In genomic region chr5:108718051-108718450, GRCm38 (mm10) we compare ENCODE assay signal across 14 mouse cellular contexts. TPM values are rescaled to one million over a fixed set of nuclear protein-coding genes. Genes with fewer than 3 reads are reported as not detected.
DNase-seq lines count a peak whose midpoint lies in the region; ATAC-seq and TF ChIP-seq lines count a peak whose summit lies in the region.
"Had no signal": no experiment of that assay in that cellular context is flagged by ENCODE, and none has a peak within 500 bp of the region (broad histone marks: within the 10 kb centered on the region; RNA-seq: fewer than 3 reads in every experiment).

No protein-coding gene starts in this region.

- H3K36me3 ChIP-seq in kidney, embryonic 15.5 days = no peaks in the 10 kb centered on the region
- no peaks in the 10 kb centered on the region for H3K36me3 ChIP-seq in hindbrain, postnatal 0 days (ENCODE audit: insufficient read depth, low read length)
- H3K36me3 ChIP-seq: intestine, embryonic 15.5 days; lung, embryonic 15.5 days had no signal

- H3K9ac ChIP-seq in kidney, embryonic 15.5 days = no peak overlapping the region
- no peak overlapping the region for H3K9ac ChIP-seq in hindbrain, postnatal 0 days (replicated peaks; ENCODE audit: low read length)
- H3K9ac ChIP-seq: intestine, embryonic 15.5 days; lung, embryonic 15.5 days had no signal

- H3K4me2 ChIP-seq in kidney, embryonic 15.5 days = no peak overlapping the region
- H3K4me2 ChIP-seq in hindbrain, postnatal 0 days (ENCODE audit: low read depth, low read length) = no peak overlapping the region
- H3K4me2 ChIP-seq: intestine, embryonic 15.5 days; lung, embryonic 15.5 days had no signal

- no peaks in the 10 kb centered on the region for H3K27me3 ChIP-seq in cerebellum, adult 2 months (ENCODE audit: control insufficient read depth, insufficient read depth, low read length)
- no peaks in the 10 kb centered on the region for H3K27me3 ChIP-seq in kidney, embryonic 15.5 days
- no peaks in the 10 kb centered on the region for H3K27me3 ChIP-seq in hindbrain, postnatal 0 days (ENCODE audit: insufficient read depth, low read length)
- H3K27me3 ChIP-seq: intestine, embryonic 15.5 days; lung, embryonic 15.5 days had no signal

- no peak overlapping the region for H3K4me3 ChIP-seq in cerebellum, adult 2 months (replicated peaks; ENCODE audit: insufficient read depth, low read depth, low read length)
- no peak overlapping the region for H3K4me3 ChIP-seq in kidney, embryonic 15.5 days (replicated peaks)
- H3K4me3 ChIP-seq in hindbrain, postnatal 0 days (ENCODE audit: low read length) = no peak overlapping the region
- H3K4me3 ChIP-seq: intestine, embryonic 15.5 days; lung, embryonic 15.5 days had no signal

- TF ChIP-seq POLR2A in cerebellum, adult 2 months (IDR thresholded peaks at IDR 0.05; ENCODE audit: borderline replicate concordance, insufficient read depth, low read length) = no peak

- DNase-seq in cerebellum, adult 2 months = peak; percentile 25 to 36
- no peak for DNase-seq in kidney, postnatal 10 days
- DNase-seq in cerebellum, postnatal 4 days (ENCODE audit: low spot score in 2 of 2) = peak; percentile 17 to 42
- peak; percentile 66 for DNase-seq in hindbrain, postnatal 0 days (ENCODE audit: low spot score)
- DNase-seq in left cerebral cortex, adult 11 months (ENCODE audit: low spot score) = no peak
- DNase-seq: kidney, postnatal 4 days; thymus, postnatal 14 days had no signal

- whole genome bisulfite sequencing in cerebellum, adult 2 months = 22% methylated on average over 4 of the region's 4 CpGs
- WGBS in kidney, embryonic 15.5 days = 29% methylated on average over 4 of the region's 4 CpGs
- WGBS in hindbrain, postnatal 0 days = 27% methylated on average over 4 of the region's 4 CpGs

- TF ChIP-seq CTCF in cerebellum, adult 2 months (IDR thresholded peaks at IDR 0.05; ENCODE audit: borderline replicate concordance, insufficient read depth, low read depth, low read length) = no peak
- TF ChIP-seq CTCF in hindbrain, postnatal 0 days (IDR thresholded peaks at IDR 0.05; ENCODE audit: low read depth) = no peak

- H3K27ac ChIP-seq in cerebellum, adult 2 months (ENCODE audit: insufficient read depth, low read length) = peak overlapping the region; percentile 29; the same call in 1 of the 2 replicates
- H3K27ac ChIP-seq in kidney, embryonic 15.5 days = peak overlapping the region; percentile 54; the same call in 1 of the 2 replicates
- peak overlapping the region; percentile 41; the same call in 1 of the 2 replicates for H3K27ac ChIP-seq in hindbrain, postnatal 0 days
- H3K27ac ChIP-seq: intestine, embryonic 15.5 days; lung, embryonic 15.5 days had no signal

- no peak for ATAC-seq in cerebellum, adult (ENCODE audit: insufficient number of reproducible peaks, low FRiP score, low TSS enrichment)
- ATAC-seq in kidney, embryonic 15.5 days (replicated peaks; ENCODE audit: low FRiP score) = no peak
- peak; percentile 39; the same call in 1 of the 2 replicates for ATAC-seq in hindbrain, postnatal 0 days
- no peak for ATAC-seq in frontal cortex, adult (ENCODE audit: low TSS enrichment)
- ATAC-seq: intestine, embryonic 15.5 days had no signal

- H3K9me3 ChIP-seq in kidney, embryonic 15.5 days (replicated peaks) = no peaks in the 10 kb centered on the region
- no peaks in the 10 kb centered on the region for H3K9me3 ChIP-seq in hindbrain, postnatal 0 days (ENCODE audit: low read length)
- H3K9me3 ChIP-seq: intestine, embryonic 15.5 days; lung, embryonic 15.5 days had no signal

- 0 out of 2 replicates have a peak, but pooled peaks cover 9% of the 10 kb centered on the region for H3K4me1 ChIP-seq in cerebellum, adult 2 months (ENCODE audit: control insufficient read depth, insufficient read depth, low read length)
- peaks cover 12% of the 10 kb centered on the region for H3K4me1 ChIP-seq in kidney, embryonic 15.5 days
- H3K4me1 ChIP-seq in hindbrain, postnatal 0 days (ENCODE audit: insufficient read depth, low read length) = no peaks in the 10 kb centered on the region

RNA-seq across cellular contexts. Expression of gene Fgfrl1, which starts 25.9 kb away (rescaled TPM):
- 30.6 and 35.8 TPM in 2 replicates for polyA plus RNA-seq in cerebellum, adult 2 months (2012; rRNA removed)
- 26.8 and 27.4 TPM in 2 replicates for polyA plus RNA-seq in kidney, embryonic 15.5 days (2015; fragmentation: Nextera tagmentation; extraction: Ambion mirVana)
- 38.5 and 42.7 TPM in 2 replicates for total RNA-seq in hindbrain, postnatal 0 days (2014; rRNA removed)
- 11.3 and 12.1 TPM in 2 replicates for polyA plus RNA-seq in hindbrain, postnatal 0 days (2015; fragmentation: Nextera tagmentation; extraction: Ambion mirVana)

RNA-seq across cellular contexts. Expression of gene Slc26a1, which starts 42.7 kb away (rescaled TPM):
- 1.7 and 1.9 TPM in 2 replicates for polyA plus RNA-seq in cerebellum, adult 2 months (2012; rRNA removed)
- polyA plus RNA-seq in kidney, embryonic 15.5 days (2015; fragmentation: Nextera tagmentation; extraction: Ambion mirVana) = 4.3 and 4.9 TPM in 2 replicates
- 6.3 and 12.6 TPM in 2 replicates for total RNA-seq in hindbrain, postnatal 0 days (2014; rRNA removed)
- 3.5 and 3.6 TPM in 2 replicates for polyA plus RNA-seq in hindbrain, postnatal 0 days (2015; fragmentation: Nextera tagmentation; extraction: Ambion mirVana)

RNA-seq across cellular contexts. Expression of gene Dgkq, which starts 48.6 kb away (rescaled TPM):
- polyA plus RNA-seq in cerebellum, adult 2 months (2012; rRNA removed) = 89.1 and 91.8 TPM in 2 replicates
- 10.3 and 12.6 TPM in 2 replicates for polyA plus RNA-seq in kidney, embryonic 15.5 days (2015; fragmentation: Nextera tagmentation; extraction: Ambion mirVana)
- 48.2 and 64.4 TPM in 2 replicates for total RNA-seq in hindbrain, postnatal 0 days (2014; rRNA removed)
- polyA plus RNA-seq in hindbrain, postnatal 0 days (2015; fragmentation: Nextera tagmentation; extraction: Ambion mirVana) = 19.3 and 20.0 TPM in 2 replicates

RNA-seq across cellular contexts. Expression of gene Rnf212, which starts 56.7 kb away (rescaled TPM):
- not detected in 2 replicates for polyA plus RNA-seq in cerebellum, adult 2 months (2012; rRNA removed)
- not detected in 2 replicates for polyA plus RNA-seq in kidney, embryonic 15.5 days (2015; fragmentation: Nextera tagmentation; extraction: Ambion mirVana)
- total RNA-seq in hindbrain, postnatal 0 days (2014; rRNA removed) = not detected in 2 replicates
- not detected in 2 replicates for polyA plus RNA-seq in hindbrain, postnatal 0 days (2015; fragmentation: Nextera tagmentation; extraction: Ambion mirVana)
- total RNA-seq: heart, adult 8-10 months; left cerebral cortex, postnatal 10 days had no signal
- polyA plus RNA-seq: lung, embryonic 15.5 days had no signal

RNA-seq across cellular contexts. Expression of gene Idua, which starts 57.9 kb away (rescaled TPM):
- 29.0 and 37.8 TPM in 2 replicates for polyA plus RNA-seq in cerebellum, adult 2 months (2012; rRNA removed)
- 10.2 and 11.1 TPM in 2 replicates for polyA plus RNA-seq in kidney, embryonic 15.5 days (2015; fragmentation: Nextera tagmentation; extraction: Ambion mirVana)
- total RNA-seq in hindbrain, postnatal 0 days (2014; rRNA removed) = 4.9 and 11.4 TPM in 2 replicates
- polyA plus RNA-seq in hindbrain, postnatal 0 days (2015; fragmentation: Nextera tagmentation; extraction: Ambion mirVana) = 8.0 and 8.2 TPM in 2 replicates

Comparison
In these comparisons a context has a peak if more than half of its experiments do, and no peak if none do; other contexts are left out.
1. DNase-seq: peak in cerebellum, adult 2 months (2 of 2), cerebellum, postnatal 4 days (2 of 2) and hindbrain, postnatal 0 days (single experiment); none in kidney, postnatal 10 days (single experiment) and left cerebral cortex, adult 11 months (single experiment).
2. Peak in every context shown above with its lines, with median percentiles within 50 percentile points of each other: H3K27ac ChIP-seq.